Mouse (Mus musculus) MEL (cell line): ENCODE data around the gene Eif4h. TPM values are rescaled to one million over a fixed set of nuclear protein-coding genes. Genes with fewer than 3 reads are reported as not detected.

Experiments used
- DNase-seq: peaks from one replicate; pipeline ENCODE4 v3.0.0; 2011; ENCODE audit warnings: low read depth, low spot score
- H3K27ac ChIP-seq: 2 replicates; pipeline ENCODE4 v1.5.1; 2012; ENCODE audit warnings: low read depth, mild to moderate bottlenecking, control low read depth, low read length, moderate library complexity; ENCODE audit not compliant: control insufficient read depth
- H3K27me3 ChIP-seq, 2 experiments: fragments of 150-350 bp in 1 of 2; sonication (generic) in 1 of 2; 2 replicates each; pipeline ENCODE4 v1.6.1; 2012; ENCODE audit warnings: low read length in 2 of 2, mild to moderate bottlenecking in 2 of 2, improper control_type of control experiment in 1 of 2, moderate library complexity in 1 of 2; ENCODE audit not compliant: insufficient read depth in 2 of 2, control insufficient read depth in 1 of 2
- H3K36me3 ChIP-seq, 2 experiments: 2 replicates each; pipeline ENCODE4 v1.6.1; 2012 to 2014; ENCODE audit warnings: low read length in 2 of 2, improper control_type of control experiment in 1 of 2, inconsistent platforms in 1 of 2, mild to moderate bottlenecking in 1 of 2; ENCODE audit not compliant: insufficient read depth in 2 of 2, control insufficient read depth in 1 of 2
- H3K4me1 ChIP-seq, 2 experiments: fragments of 150-350 bp in 1 of 2; sonication (generic) in 1 of 2; 2 replicates each; pipeline ENCODE4 v1.6.1; 2012; ENCODE audit warnings: low read length in 2 of 2, improper control_type of control experiment in 1 of 2, mild to moderate bottlenecking in 1 of 2; ENCODE audit not compliant: insufficient read depth in 2 of 2, control insufficient read depth in 1 of 2
- H3K4me3 ChIP-seq, 2 experiments: fragments of 150-350 bp in 1 of 2; sonication (generic) in 1 of 2; 2 replicates each; pipeline ENCODE4 v1.5.1; 2012; ENCODE audit warnings: low read depth in 2 of 2, low read length in 2 of 2, mild to moderate bottlenecking in 2 of 2, moderate library complexity in 2 of 2, control low read depth in 1 of 2, improper control_type of control experiment in 1 of 2; ENCODE audit not compliant: control insufficient read depth in 1 of 2, insufficient read depth in 1 of 2
- H3K79me2 ChIP-seq: 2 replicates; pipeline ENCODE4 v1.6.1; 2012; ENCODE audit warnings: mild to moderate bottlenecking, low read length, moderate library complexity; ENCODE audit not compliant: control insufficient read depth, poor library complexity, insufficient read depth
- H3K9ac ChIP-seq: 2 replicates; pipeline ENCODE4 v1.6.1; 2012; ENCODE audit warnings: low read depth, mild to moderate bottlenecking, control low read depth, low read length, moderate library complexity; ENCODE audit not compliant: control insufficient read depth, poor library complexity, severe bottlenecking
- H3K9me3 ChIP-seq: fragments of 150-350 bp; sonication (generic); replicated peaks from 2 replicates; pipeline ENCODE4 v1.6.1; 2012; ENCODE audit warnings: mild to moderate bottlenecking, low read length, improper control_type of control experiment, moderate library complexity; ENCODE audit not compliant: insufficient read depth
- BHLHE40 ChIP-seq: IDR thresholded peaks from 2 replicates; pipeline ENCODE4 v1.6.1; 2012; ENCODE audit warnings: low read depth, mild to moderate bottlenecking, inconsistent platforms, low read length, improper control_type of control experiment, borderline replicate concordance
- CHD1 ChIP-seq: IDR thresholded peaks from 2 replicates; pipeline ENCODE4 v1.6.1; 2012; ENCODE audit warnings: low read depth, mild to moderate bottlenecking, inconsistent platforms, low read length, improper control_type of control experiment
- ETS1 ChIP-seq: IDR thresholded peaks from 2 replicates; pipeline ENCODE4 v1.6.1; 2012; ENCODE audit warnings: low read depth, mild to moderate bottlenecking, inconsistent platforms, low read length, improper control_type of control experiment, moderate library complexity
- GABPA ChIP-seq: IDR thresholded peaks from 2 replicates; pipeline ENCODE4 v1.6.1; 2012; ENCODE audit warnings: low read depth, mild to moderate bottlenecking, inconsistent platforms, low read length, improper control_type of control experiment, moderate library complexity
- JUND ChIP-seq: IDR thresholded peaks from 2 replicates; pipeline ENCODE4 v1.6.1; 2011; ENCODE audit warnings: low read depth, mild to moderate bottlenecking, improper control_type of control experiment, low read length
- MAFK ChIP-seq: IDR thresholded peaks from 2 replicates; pipeline ENCODE4 v1.6.1; 2011; ENCODE audit warnings: low read depth, mild to moderate bottlenecking, low read length, improper control_type of control experiment, borderline replicate concordance
- MAX ChIP-seq: IDR thresholded peaks from 2 replicates; pipeline ENCODE4 v1.6.1; 2011; ENCODE audit warnings: low read length, improper control_type of control experiment
- MEF2A ChIP-seq: IDR thresholded peaks from 2 replicates; pipeline ENCODE4 v1.6.1; 2014; ENCODE audit warnings: low read depth, mild to moderate bottlenecking, inconsistent platforms, low read length, improper control_type of control experiment; ENCODE audit not compliant: poor library complexity, insufficient replicate concordance, severe bottlenecking; ENCODE audit errors: extremely low read depth
- MYC ChIP-seq: IDR thresholded peaks from 2 replicates; pipeline ENCODE4 v1.6.1; 2011; ENCODE audit warnings: low read depth, mild to moderate bottlenecking, low read length, improper control_type of control experiment, moderate library complexity
- NELFE ChIP-seq: IDR thresholded peaks from 2 replicates; pipeline ENCODE4 v1.6.1; 2011; ENCODE audit warnings: low read depth, low read length, improper control_type of control experiment
- NRF1 ChIP-seq: IDR thresholded peaks from 2 replicates; pipeline ENCODE4 v1.6.1; 2014; ENCODE audit warnings: low read depth, mild to moderate bottlenecking, inconsistent platforms, low read length, improper control_type of control experiment, moderate library complexity; ENCODE audit not compliant: poor library complexity, insufficient read depth, severe bottlenecking
- RCOR1 ChIP-seq: IDR thresholded peaks from 2 replicates; pipeline ENCODE4 v1.6.1; 2012; ENCODE audit warnings: low read depth, mild to moderate bottlenecking, inconsistent platforms, low read length, improper control_type of control experiment
- SIN3A ChIP-seq: IDR thresholded peaks from 2 replicates; pipeline ENCODE4 v1.6.1; 2012; ENCODE audit warnings: low read length, improper control_type of control experiment, inconsistent platforms
- TCF12 ChIP-seq: IDR thresholded peaks from 2 replicates; pipeline ENCODE4 v1.6.1; 2014; ENCODE audit warnings: low read depth, mild to moderate bottlenecking, inconsistent platforms, low read length, improper control_type of control experiment, moderate library complexity
- ZKSCAN1 ChIP-seq: IDR thresholded peaks from 2 replicates; pipeline ENCODE4 v1.6.1; 2012; ENCODE audit warnings: low read depth, mild to moderate bottlenecking, inconsistent platforms, low read length, improper control_type of control experiment, moderate library complexity
- ZMIZ1 ChIP-seq: IDR thresholded peaks from 2 replicates; pipeline ENCODE4 v1.6.1; 2012; ENCODE audit warnings: low read depth, mild to moderate bottlenecking, inconsistent platforms, low read length, improper control_type of control experiment, moderate library complexity
- ZNF384 ChIP-seq: IDR thresholded peaks from 2 replicates; pipeline ENCODE4 v1.6.1; 2012; ENCODE audit warnings: low read depth, mild to moderate bottlenecking, inconsistent platforms, low read length, improper control_type of control experiment
- polyA plus RNA-seq, 2 experiments: library from polyadenylated mRNA; stranded (reverse) in 1 of 2; unstranded in 1 of 2; fragments of >175 nt in 1 of 2; fragments of >200 nt in 1 of 2; gene quantifications; 2 replicates each; pipeline versions ENCODE4 v1.2.1 to v1.2.4; 2012; ENCODE audit warnings: low replicate concordance in 2 of 2, low read depth in 1 of 2; ENCODE audit not compliant: insufficient read length in 2 of 2, insufficient read depth in 1 of 2, missing spikeins in 1 of 2
- total RNA-seq: library from RNA; depleted of rRNA; stranded (reverse); fragments of 300-350 nt; gene quantifications from 2 replicates; pipeline ENCODE4 v1.2.3, GENCODE M21; 2012

Eif4h gene
- total and polyA plus RNA-seq, 3 experiments: 167 to 515 (median 471) TPM

- TF ChIP-seq CHD1 (no peak), MYC (no peak), ZKSCAN1 (no peak), TCF12 (no peak), BHLHE40 (no peak), MAFK (no peak), NELFE (no peak), GABPA (no peak), JUND (no peak), ZMIZ1 (no peak), ETS1 (no peak), MAX (no peak), ZNF384 (no peak), RCOR1 (no peak)
- TF ChIP-seq, all 39 proteins: peak for 0
- no peak overlapping the region for H3K4me3 ChIP-seq
- no peak overlapping the region for H3K9ac ChIP-seq
- peaks cover 0 to 6% of the 10 kb centered on the region in 2 experiments; a peak in 2 of 4 replicates for H3K36me3 ChIP-seq
- no peak for DNase-seq
- peaks cover 2% of the 10 kb centered on the region for H3K79me2 ChIP-seq
- no peaks in the 10 kb centered on the region for H3K27me3 ChIP-seq
- H3K4me1 ChIP-seq: peaks cover 5 to 8% of the 10 kb centered on the region in 2 experiments
- H3K27ac ChIP-seq: no peak overlapping the region
- no peaks in the 10 kb centered on the region for H3K9me3 ChIP-seq
Measured at GRCm38 (mm10) chr5:134644121-134644520, 4.8 kb upstream of the Eif4h start.

- Histone ChIP-seq H3K27me3 (no peaks in the 10 kb centered on the region), H3K27ac (no peak overlapping the region; the same call in 1 of the 2 replicates), H3K9ac (peak overlapping the region; percentile 11; the same call in 1 of the 2 replicates), H3K36me3 (peaks cover 12 to 25% of the 10 kb centered on the region in 2 experiments), H3K4me3 (no peak overlapping the region), H3K79me2 (peaks cover 38% of the 10 kb centered on the region), H3K4me1 (peaks cover 9 to 14% of the 10 kb centered on the region in 2 experiments), H3K9me3 (no peaks in the 10 kb centered on the region)
- DNase-seq: no peak
- TF ChIP-seq MEF2A: no peak
- peak; percentile 81; the same call in 1 of the 2 replicates for TF ChIP-seq ZNF384
- no peak for TF ChIP-seq NRF1
- TF ChIP-seq SIN3A: peak; percentile 38; the same call in 1 of the 2 replicates
Measured at GRCm38 (mm10) chr5:134640371-134640770, 1.1 kb upstream of the Eif4h start.
